Mouse (Mus musculus): ENCODE measurements around the gene Tmbim7. TPM values are rescaled to one million over a fixed set of nuclear protein-coding genes. Genes with fewer than 3 reads are reported as not detected.

Gene Tmbim7
- polyA plus RNA-seq, 1 experiment from 2014 or later = not detected

DNA sequence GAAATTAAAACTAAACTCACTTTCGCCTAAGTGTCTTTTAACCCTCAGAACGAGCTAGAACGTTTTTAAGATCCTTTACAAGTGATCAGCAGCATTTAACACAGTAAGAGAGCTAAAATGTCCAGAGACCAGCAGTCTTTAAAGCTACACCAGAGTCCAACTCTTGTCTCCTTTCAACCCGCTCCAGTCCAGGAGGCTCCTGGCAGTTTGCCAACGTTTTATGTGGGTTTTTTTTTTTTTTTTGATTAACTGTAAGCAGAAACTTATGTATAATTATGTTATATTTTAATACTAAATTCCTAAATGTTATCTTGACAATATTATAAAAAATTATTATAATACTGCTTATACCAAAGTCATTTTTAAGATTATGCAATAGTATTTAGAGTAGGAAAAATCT lies 77.8 kb downstream of the Tmbim7 start:
- Histone ChIP-seq H3K9ac (no peak overlapping the region), H3K27ac (no peak overlapping the region), H3K4me2 (no peak overlapping the region), H3K9me3 (replicated peaks) (no peaks in the 10 kb centered on the region), H3K4me1 (no peaks in the 10 kb centered on the region), H3K4me3 (replicated peaks) (no peak overlapping the region), H3K27me3 (no peaks in the 10 kb centered on the region), H3K36me3 (peaks cover 25% of the 10 kb centered on the region)
- 79% methylated on average over 5 of the region's 5 CpGs for WGBS
- no peak for ATAC-seq (replicated peaks; ENCODE audit: low FRiP score)

Small RNAs within 50 kb of the gene (microRNA-seq; reads per million reads assigned to microRNA genes)
- gene Gm22926 = not detected
- not detected for gene Gm26238

Other genes starting within 250 kb of the Tmbim7 start
- gene Fam133b, start 107.3 kb upstream of the Tmbim7 start, polyA plus RNA-seq (2015; fragmentation: Nextera tagmentation; extraction: Ambion mirVana) = 31.4 and 31.6 TPM in 2 replicates
- 3.0 and 3.4 TPM in 2 replicates for gene 1700109H08Rik, start 79.6 kb upstream of the Tmbim7 start, polyA plus RNA-seq (2015; fragmentation: Nextera tagmentation; extraction: Ambion mirVana)
- 16.8 and 18.3 TPM in 2 replicates for gene Pex1, start 55.1 kb upstream of the Tmbim7 start, polyA plus RNA-seq (2015; fragmentation: Nextera tagmentation; extraction: Ambion mirVana)
- 14.1 and 15.1 TPM in 2 replicates for gene Rbm48, start 54.6 kb upstream of the Tmbim7 start, polyA plus RNA-seq (2015; fragmentation: Nextera tagmentation; extraction: Ambion mirVana)
- gene Gatad1, start 6.0 kb downstream of the Tmbim7 start, polyA plus RNA-seq (2015; fragmentation: Nextera tagmentation; extraction: Ambion mirVana) = 71.5 and 73.3 TPM in 2 replicates
- 11.9 and 12.3 TPM in 2 replicates for gene Ankib1, start 151.7 kb downstream of the Tmbim7 start, polyA plus RNA-seq (2015; fragmentation: Nextera tagmentation; extraction: Ambion mirVana)
- gene Krit1, start 152.0 kb downstream of the Tmbim7 start, polyA plus RNA-seq (2015; fragmentation: Nextera tagmentation; extraction: Ambion mirVana) = 47.6 and 48.8 TPM in 2 replicates
- gene Lrrd1, start 194.0 kb downstream of the Tmbim7 start, polyA plus RNA-seq (2015; fragmentation: Nextera tagmentation; extraction: Ambion mirVana) = 0.09 TPM in 1 of 2 replicates, not detected in the other
- gene Mterf1a, start 242.8 kb downstream of the Tmbim7 start, polyA plus RNA-seq (2015; fragmentation: Nextera tagmentation; extraction: Ambion mirVana) = 7.8 and 9.9 TPM in 2 replicates